Mouse (Mus musculus): Measurements from ENCODE around the gene Abraxas2. TPM values are rescaled to one million over a fixed set of nuclear protein-coding genes. Genes with fewer than 3 reads are reported as not detected.
A peak's percentile ranks its signal among the peaks of the same experiment; 100 is the strongest.

The Abraxas2 gene
- polyA plus RNA-seq, 1 experiment from 2014 or later: 39.6 TPM

DNA sequence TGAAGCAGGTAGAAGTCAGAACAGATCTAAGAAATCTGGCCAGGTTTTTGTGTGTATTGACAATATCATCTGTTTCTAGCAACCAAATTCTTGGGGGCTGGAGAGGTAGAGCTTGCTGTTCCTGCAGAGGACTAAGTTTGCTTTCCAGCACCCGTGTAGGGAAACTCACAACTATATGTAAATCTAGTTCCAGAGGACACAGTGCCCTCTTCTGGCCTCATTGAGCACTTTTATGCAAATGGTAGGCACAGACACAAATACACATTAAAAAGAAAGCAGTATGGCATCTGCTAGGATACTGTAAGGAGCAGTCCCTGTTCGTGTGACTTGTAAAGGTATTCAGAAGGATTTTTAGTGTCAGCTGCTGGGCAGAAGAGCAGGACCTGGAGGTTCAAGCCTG, 23.3 kb downstream of the Abraxas2 start:
- TF ChIP-seq CTCF (IDR thresholded peaks at IDR 0.05; ENCODE audit: low read depth): peak; percentile 47
- no peaks in the 10 kb centered on the region for H3K9me3 ChIP-seq (ENCODE audit: low read depth, low read length)
- H3K4me3 ChIP-seq (ENCODE audit: low read depth, low read length): no peak overlapping the region
- H3K36me3 ChIP-seq (ENCODE audit: insufficient read depth): peaks cover 69% of the 10 kb centered on the region
- H3K27ac ChIP-seq (ENCODE audit: low read depth): no peak overlapping the region
- no peak overlapping the region for H3K4me2 ChIP-seq
- H3K9ac ChIP-seq: no peak overlapping the region
- DNase-seq (peak; percentile 57), ATAC-seq (ENCODE audit: insufficient read depth) (no peak)
- no peaks in the 10 kb centered on the region for H3K4me1 ChIP-seq (ENCODE audit: insufficient read depth)
- H3K27me3 ChIP-seq (ENCODE audit: insufficient read depth, low read length): no peaks in the 10 kb centered on the region
- WGBS: 73% methylated on average over 2 of the region's 2 CpGs

GRCm38 (mm10) chr7:132884031-132884430, 25.0 kb downstream of the Abraxas2 start:
- H3K9me3 ChIP-seq (ENCODE audit: low read depth, low read length): no peaks in the 10 kb centered on the region
- 89% methylated on average over 7 of the region's 7 CpGs for WGBS
- H3K27ac ChIP-seq (ENCODE audit: low read depth): no peak overlapping the region
- H3K4me1 ChIP-seq (ENCODE audit: insufficient read depth): no peaks in the 10 kb centered on the region
- peak; percentile 48 for TF ChIP-seq CTCF (IDR thresholded peaks at IDR 0.05; ENCODE audit: low read depth)
- H3K27me3 ChIP-seq (ENCODE audit: insufficient read depth, low read length): no peaks in the 10 kb centered on the region
- peaks cover 55% of the 10 kb centered on the region for H3K36me3 ChIP-seq (ENCODE audit: insufficient read depth)
- no peak overlapping the region for H3K9ac ChIP-seq
- ATAC-seq (ENCODE audit: insufficient read depth): no peak
- no peak for DNase-seq
- no peak overlapping the region for H3K4me3 ChIP-seq (ENCODE audit: low read depth, low read length)
- H3K4me2 ChIP-seq: no peak overlapping the region

- DNase-seq: no peak
- peaks cover 25% of the 10 kb centered on the region for H3K36me3 ChIP-seq (ENCODE audit: insufficient read depth)
- H3K9me3 ChIP-seq (ENCODE audit: low read depth, low read length): no peaks in the 10 kb centered on the region
- H3K27me3 ChIP-seq (ENCODE audit: insufficient read depth, low read length): no peaks in the 10 kb centered on the region
- no peak for ATAC-seq (ENCODE audit: insufficient read depth)
- peak overlapping the region; percentile 26; the same call in 1 of the 2 replicates for H3K27ac ChIP-seq (ENCODE audit: low read depth)
- no peaks in the 10 kb centered on the region for H3K4me1 ChIP-seq (ENCODE audit: insufficient read depth)
- H3K4me2 ChIP-seq: no peak overlapping the region
- no peak overlapping the region for H3K9ac ChIP-seq
- TF ChIP-seq CTCF (IDR thresholded peaks at IDR 0.05; ENCODE audit: low read depth): no peak
- WGBS: 44% methylated on average over 7 of the region's 7 CpGs
- no peak overlapping the region for H3K4me3 ChIP-seq (ENCODE audit: low read depth, low read length)
Observed at GRCm38 (mm10) chr7:132887019-132887804, 28.2 kb downstream of the Abraxas2 start.

DNA sequence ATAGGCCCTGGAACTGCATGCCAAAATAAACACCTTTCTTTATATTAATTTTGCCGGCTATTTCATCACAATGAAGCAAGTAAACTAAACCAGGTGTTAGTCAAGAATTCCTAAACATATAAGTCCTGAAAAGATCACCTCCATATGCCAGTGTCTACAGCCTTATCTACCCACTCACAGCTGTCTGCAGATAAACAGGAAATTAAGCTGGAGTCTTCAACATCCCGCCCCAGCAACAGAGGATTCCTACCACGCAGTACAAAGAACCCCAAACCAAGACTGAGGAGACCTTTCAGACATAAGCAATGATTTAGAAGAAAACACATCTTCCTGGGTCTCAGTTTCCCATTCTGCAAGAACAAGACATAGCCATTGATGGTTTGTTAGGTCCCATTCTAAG, 29.0 kb downstream of the Abraxas2 start:
- no peaks in the 10 kb centered on the region for H3K27me3 ChIP-seq (ENCODE audit: insufficient read depth, low read length)
- no peak overlapping the region for H3K4me3 ChIP-seq (ENCODE audit: low read depth, low read length)
- H3K36me3 ChIP-seq (ENCODE audit: insufficient read depth): peaks cover 17% of the 10 kb centered on the region
- H3K4me1 ChIP-seq (ENCODE audit: insufficient read depth): no peaks in the 10 kb centered on the region
- 36% methylated on average over 3 of the region's 3 CpGs for WGBS
- H3K27ac ChIP-seq (ENCODE audit: low read depth): no peak overlapping the region
- no peak overlapping the region for H3K4me2 ChIP-seq
- H3K9me3 ChIP-seq (ENCODE audit: low read depth, low read length): no peaks in the 10 kb centered on the region
- no peak for ATAC-seq (ENCODE audit: insufficient read depth)
- TF ChIP-seq CTCF (IDR thresholded peaks at IDR 0.05; ENCODE audit: low read depth): no peak
- no peak for DNase-seq
- no peak overlapping the region for H3K9ac ChIP-seq

DNA sequence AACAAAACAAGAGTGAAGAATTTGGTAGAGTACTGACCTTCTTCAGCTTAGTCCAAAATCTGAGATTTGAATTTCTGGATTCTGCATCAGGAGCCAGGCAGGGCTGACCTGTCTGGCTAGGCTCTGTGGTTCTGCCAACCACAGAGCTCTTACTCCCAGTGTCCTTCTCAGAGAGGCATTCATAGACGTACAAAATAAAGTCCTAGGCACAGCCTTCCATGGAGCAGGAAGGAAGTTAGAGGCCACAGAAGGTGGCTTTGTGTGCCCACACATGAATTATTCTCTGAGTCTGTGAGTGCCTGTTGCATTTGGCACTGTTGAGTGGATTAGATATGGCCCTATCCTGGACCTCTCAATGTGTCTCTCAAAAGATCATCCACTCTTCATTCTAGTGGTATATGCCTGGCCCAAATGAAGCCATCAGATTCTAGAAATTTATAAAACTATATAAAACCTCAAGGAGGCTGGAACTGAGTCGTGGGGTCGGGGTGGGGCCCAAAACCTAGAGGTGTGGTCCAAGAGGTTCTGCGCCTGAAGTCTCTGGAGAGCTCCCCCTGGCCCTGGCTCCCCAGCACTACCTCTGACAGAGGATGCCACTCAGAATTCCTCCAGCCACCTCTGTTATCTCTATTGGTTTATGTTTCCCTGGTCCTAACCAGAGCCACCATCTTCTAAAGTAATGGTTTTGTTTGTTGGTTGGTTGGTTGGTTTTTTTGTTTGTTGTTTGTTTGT, 29.7 kb downstream of the Abraxas2 start:
- 60% methylated on average over 4 of the region's 4 CpGs for WGBS
- DNase-seq (no peak), ATAC-seq (ENCODE audit: insufficient read depth) (no peak)
- Histone ChIP-seq H3K4me2 (no peak overlapping the region), H3K27me3 (ENCODE audit: insufficient read depth, low read length) (no peaks in the 10 kb centered on the region), H3K4me3 (ENCODE audit: low read depth, low read length) (no peak overlapping the region), H3K9ac (no peak overlapping the region), H3K4me1 (ENCODE audit: insufficient read depth) (no peaks in the 10 kb centered on the region), H3K36me3 (ENCODE audit: insufficient read depth) (peaks cover 10% of the 10 kb centered on the region), H3K27ac (ENCODE audit: low read depth) (no peak overlapping the region), H3K9me3 (ENCODE audit: low read depth, low read length) (no peaks in the 10 kb centered on the region)
- TF ChIP-seq CTCF (IDR thresholded peaks at IDR 0.05; ENCODE audit: low read depth): no peak

DNA sequence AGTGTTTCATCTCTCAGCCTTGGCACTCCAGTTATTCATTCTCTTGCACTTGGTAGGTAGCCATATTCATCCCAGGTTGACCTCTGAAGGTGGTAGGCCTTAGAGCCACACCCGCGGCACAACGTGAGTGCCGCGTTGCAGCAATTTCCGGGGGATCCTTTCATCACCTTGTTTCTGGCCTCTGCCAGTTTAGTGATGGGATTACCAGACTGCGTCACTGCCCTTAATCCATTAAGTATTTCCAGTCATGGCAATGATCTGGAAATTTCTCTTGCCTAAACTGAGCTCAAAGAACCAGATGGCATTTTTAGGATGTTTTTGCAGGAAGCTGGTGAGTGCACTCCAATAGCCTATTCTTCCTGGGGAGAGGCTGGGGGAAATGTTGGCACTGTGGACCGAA, 30.7 kb downstream of the Abraxas2 start:
- Histone ChIP-seq H3K9me3 (ENCODE audit: low read depth, low read length) (no peaks in the 10 kb centered on the region), H3K27me3 (ENCODE audit: insufficient read depth, low read length) (no peaks in the 10 kb centered on the region), H3K4me3 (ENCODE audit: low read depth, low read length) (no peak overlapping the region), H3K4me2 (no peak overlapping the region), H3K4me1 (ENCODE audit: insufficient read depth) (no peaks in the 10 kb centered on the region), H3K36me3 (ENCODE audit: insufficient read depth) (0 out of 2 replicates have a peak, but pooled peaks cover under 1% of the 10 kb centered on the region), H3K9ac (no peak overlapping the region), H3K27ac (ENCODE audit: low read depth) (no peak overlapping the region)
- WGBS: 93% methylated on average over 8 of the region's 8 CpGs
- TF ChIP-seq CTCF (IDR thresholded peaks at IDR 0.05; ENCODE audit: low read depth): no peak
- DNase-seq: no peak
- ATAC-seq (ENCODE audit: insufficient read depth): no peak

- Histone ChIP-seq H3K9ac (no peak overlapping the region), H3K4me2 (no peak overlapping the region), H3K9me3 (ENCODE audit: low read depth, low read length) (no peaks in the 10 kb centered on the region), H3K4me3 (ENCODE audit: low read depth, low read length) (no peak overlapping the region), H3K27ac (ENCODE audit: low read depth) (no peak overlapping the region), H3K4me1 (ENCODE audit: insufficient read depth) (no peaks in the 10 kb centered on the region), H3K36me3 (ENCODE audit: insufficient read depth) (no peaks in the 10 kb centered on the region), H3K27me3 (ENCODE audit: insufficient read depth, low read length) (no peaks in the 10 kb centered on the region)
- no peak for TF ChIP-seq CTCF (IDR thresholded peaks at IDR 0.05; ENCODE audit: low read depth)
- no peak for DNase-seq
- no peak for ATAC-seq (ENCODE audit: insufficient read depth)
- WGBS: 85% methylated on average over 5 of the region's 5 CpGs
Observed at GRCm38 (mm10) chr7:132890201-132890600, 31.2 kb downstream of the Abraxas2 start.
